Mouse (Mus musculus): Measurements from ENCODE around the gene Rmdn2.
A peak's percentile ranks its signal among the peaks of the same experiment; 100 is the strongest.

The Rmdn2 gene

GRCm38 (mm10) chr17:79705671-79706455, 94.2 kb downstream of the Rmdn2 start:
- no peak for DNase-seq (ENCODE audit: low read depth, low spot score)

- DNase-seq (ENCODE audit: low read depth, low spot score): no peak
Observed at GRCm38 (mm10) chr17:79708168-79708567, 96.5 kb downstream of the Rmdn2 start.

- no peak for DNase-seq (ENCODE audit: low read depth, low spot score)
Observed at GRCm38 (mm10) chr17:79709718-79710117, 98.1 kb downstream of the Rmdn2 start.

GRCm38 (mm10) chr17:79710246-79710842, 98.7 kb downstream of the Rmdn2 start:
- DNase-seq (ENCODE audit: low read depth, low spot score): no peak

- no peak for DNase-seq (ENCODE audit: low read depth, low spot score)
Observed at GRCm38 (mm10) chr17:79711944-79712343, 100.3 kb downstream of the Rmdn2 start.

- DNase-seq (ENCODE audit: low read depth, low spot score): no peak
Observed at GRCm38 (mm10) chr17:79712536-79712935, 100.9 kb downstream of the Rmdn2 start.

- DNase-seq (ENCODE audit: low read depth, low spot score): no peak
Observed at GRCm38 (mm10) chr17:79713276-79713642, 101.6 kb downstream of the Rmdn2 start.

- DNase-seq (ENCODE audit: low read depth, low spot score): no peak
Observed at GRCm38 (mm10) chr17:79713643-79714367, 102.1 kb downstream of the Rmdn2 start.

GRCm38 (mm10) chr17:79714368-79714895, 102.8 kb downstream of the Rmdn2 start:
- DNase-seq (ENCODE audit: low read depth, low spot score): no peak

- DNase-seq (ENCODE audit: low read depth, low spot score): no peak
Observed at GRCm38 (mm10) chr17:79714931-79715637, 103.4 kb downstream of the Rmdn2 start, which contains the start of gene Cyp1b1. Gene Cyp1b1 (minus strand): TSS chr17:79715061.

GRCm38 (mm10) chr17:79715649-79716143, 104.0 kb downstream of the Rmdn2 start:
- peak; percentile 57 for DNase-seq (ENCODE audit: low read depth, low spot score)

GRCm38 (mm10) chr17:79720681-79721080, 109.0 kb downstream of the Rmdn2 start:
- no peak for DNase-seq (ENCODE audit: low read depth, low spot score)

- DNase-seq (ENCODE audit: low read depth, low spot score): no peak
Observed at GRCm38 (mm10) chr17:79726613-79727012, 115.0 kb downstream of the Rmdn2 start.

GRCm38 (mm10) chr17:79728053-79728584, 116.5 kb downstream of the Rmdn2 start:
- no peak for DNase-seq (ENCODE audit: low read depth, low spot score)

- DNase-seq (ENCODE audit: low read depth, low spot score): no peak
Observed at GRCm38 (mm10) chr17:79728585-79729503, 117.2 kb downstream of the Rmdn2 start.

GRCm38 (mm10) chr17:79730988-79731387, 119.3 kb downstream of the Rmdn2 start:
- no peak for DNase-seq (ENCODE audit: low read depth, low spot score)

- DNase-seq (ENCODE audit: low read depth, low spot score): no peak
Observed at GRCm38 (mm10) chr17:79733039-79733438, 121.4 kb downstream of the Rmdn2 start.

- no peak for DNase-seq (ENCODE audit: low read depth, low spot score)
Observed at GRCm38 (mm10) chr17:79737598-79737997, 125.9 kb downstream of the Rmdn2 start.

- no peak for DNase-seq (ENCODE audit: low read depth, low spot score)
Observed at GRCm38 (mm10) chr17:79738847-79739498, 127.3 kb downstream of the Rmdn2 start.

GRCm38 (mm10) chr17:79742635-79743034, 131.0 kb downstream of the Rmdn2 start:
- DNase-seq (ENCODE audit: low read depth, low spot score): no peak
